Mouse (Mus musculus) frontal cortex, adult 2 months (tissue): ENCODE results near the gene Fxyd4. TPM values are rescaled to one million over a fixed set of nuclear protein-coding genes. Genes with fewer than 3 reads are reported as not detected.

Experiments used
- DNase-seq, 2 experiments: peaks; one replicate each; pipeline ENCODE4 v3.0.0; 2022; ENCODE audit warnings: low spot score in 1 of 2; ENCODE audit errors: extremely low spot score in 1 of 2
- polyA plus RNA-seq: library from polyadenylated mRNA; depleted of rRNA; stranded (reverse); fragments of >200 nt; gene quantifications from 2 replicates; pipeline ENCODE4 v1.2.3, GENCODE M21; 2012; rRNA removed

Fxyd4 gene
- polyA plus RNA-seq, 1 experiment, result 0.08 TPM

DNA sequence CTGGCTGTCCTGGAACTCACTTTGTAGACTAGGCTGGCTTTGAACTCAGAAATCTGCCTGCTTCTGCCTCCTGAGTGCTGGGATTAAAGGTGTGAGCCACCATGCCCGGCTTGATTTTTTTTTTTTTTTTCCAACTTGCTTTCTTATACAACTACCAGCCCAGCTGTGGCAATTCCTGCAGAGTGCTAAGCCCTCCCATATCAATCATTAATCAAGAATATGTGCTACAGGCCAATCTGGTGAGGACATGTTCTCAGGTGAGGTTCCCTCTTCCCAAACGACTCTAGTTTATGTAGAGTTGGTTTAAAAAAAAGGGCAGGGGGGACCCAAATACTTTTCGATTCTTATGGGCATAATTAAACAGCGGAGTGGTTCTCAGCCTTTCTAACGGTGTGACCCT lies 39.7 kb downstream of the Fxyd4 start:
- no peak for DNase-seq

DNA sequence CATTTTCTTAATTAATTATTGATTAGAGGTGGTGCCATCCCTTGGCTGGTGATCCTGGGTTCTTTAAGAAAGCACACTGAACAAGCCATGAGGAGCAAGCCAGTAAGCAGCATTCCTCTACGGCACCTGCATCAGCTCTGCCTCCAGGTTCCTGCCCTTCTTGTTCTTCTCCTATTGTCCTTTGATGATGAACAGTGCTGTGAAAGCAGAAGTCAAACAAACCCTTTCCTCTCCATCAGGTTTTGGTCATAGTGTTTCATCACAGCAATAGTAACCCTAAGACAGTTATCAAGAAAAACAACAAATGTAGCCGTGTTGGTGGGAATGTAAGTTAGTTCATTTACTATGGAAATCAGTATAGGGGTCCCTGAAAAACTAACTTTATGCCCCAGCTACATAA lies 44.1 kb downstream of the Fxyd4 start:
- no peak for DNase-seq

DNA sequence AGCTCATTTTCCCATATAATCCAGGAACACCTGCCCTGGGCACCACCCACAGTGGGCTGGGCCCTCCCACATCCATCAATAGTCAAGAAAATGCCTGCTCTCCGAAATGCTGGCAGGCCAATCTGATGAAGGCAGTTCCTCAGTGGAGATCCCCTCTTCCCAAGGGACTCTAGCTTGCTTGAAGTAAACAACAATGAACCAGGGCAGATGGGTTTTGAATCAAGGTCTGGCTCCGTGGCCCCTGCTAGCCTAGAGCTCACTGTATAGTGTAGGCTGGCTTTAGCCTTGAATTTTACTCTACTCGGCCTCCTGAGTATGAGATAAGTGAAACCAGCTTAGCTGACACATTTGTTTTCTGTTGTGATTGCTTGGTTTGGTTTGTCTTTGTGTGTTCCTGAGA lies 45.1 kb downstream of the Fxyd4 start:
- DNase-seq, result no peak

DNA sequence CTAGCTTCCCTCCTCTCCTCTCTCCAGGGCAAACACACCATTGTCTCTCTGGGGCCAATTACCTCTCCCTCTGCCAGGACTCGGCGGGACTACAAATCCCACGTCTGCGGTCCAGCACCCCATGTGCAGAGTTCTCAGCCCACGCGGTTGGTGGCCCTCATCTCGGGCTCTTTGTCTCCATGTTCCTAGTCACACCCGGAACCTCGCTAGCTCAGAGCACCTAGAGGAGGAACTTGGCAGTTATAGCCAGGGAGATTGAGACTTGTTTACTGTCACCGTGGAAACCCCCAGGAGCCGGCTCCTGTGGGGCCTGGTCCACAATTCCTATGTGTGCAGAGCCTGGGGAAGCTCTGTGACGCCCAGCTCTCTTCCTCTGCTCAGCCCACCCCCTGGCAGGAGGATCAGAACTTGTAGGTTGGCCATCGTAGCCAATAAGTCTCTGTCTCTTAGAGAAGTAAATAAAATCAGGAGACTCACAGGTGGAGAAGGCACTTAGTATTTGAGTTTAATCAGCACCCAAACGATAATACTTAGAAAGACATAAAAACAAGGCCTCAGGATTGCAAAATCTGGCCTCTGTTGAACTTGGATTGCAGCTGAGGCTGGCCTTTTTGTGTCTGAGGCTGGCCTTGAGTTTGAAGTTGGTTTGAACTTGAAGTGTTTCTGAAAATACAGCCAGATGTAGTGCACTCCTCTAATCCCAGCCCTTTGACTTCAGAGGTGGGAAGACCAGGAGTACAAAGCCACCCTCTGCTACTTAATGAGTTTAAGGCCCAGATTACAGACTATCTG lies 45.9 kb downstream of the Fxyd4 start:
- DNase-seq, result no peak

DNA sequence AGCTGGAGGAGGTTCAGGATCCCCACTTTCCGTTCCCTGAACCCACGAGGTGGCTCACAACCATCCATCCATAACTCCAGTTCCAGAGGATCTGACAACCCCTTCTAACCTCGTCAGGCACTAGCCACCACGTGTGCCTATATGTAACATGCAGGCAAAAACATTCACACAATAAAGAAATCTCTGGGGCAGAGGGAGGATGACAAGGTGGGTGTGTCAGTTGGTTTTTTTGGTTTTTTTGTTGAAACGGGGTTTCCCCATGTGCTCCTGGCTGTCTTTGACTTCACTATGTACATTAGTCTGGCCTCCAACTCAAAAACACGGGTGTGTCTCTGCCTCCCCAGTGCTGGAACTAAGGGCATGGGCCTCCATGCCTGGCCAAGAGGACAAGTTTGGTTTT lies 47.2 kb downstream of the Fxyd4 start:
- no peak for DNase-seq

DNA sequence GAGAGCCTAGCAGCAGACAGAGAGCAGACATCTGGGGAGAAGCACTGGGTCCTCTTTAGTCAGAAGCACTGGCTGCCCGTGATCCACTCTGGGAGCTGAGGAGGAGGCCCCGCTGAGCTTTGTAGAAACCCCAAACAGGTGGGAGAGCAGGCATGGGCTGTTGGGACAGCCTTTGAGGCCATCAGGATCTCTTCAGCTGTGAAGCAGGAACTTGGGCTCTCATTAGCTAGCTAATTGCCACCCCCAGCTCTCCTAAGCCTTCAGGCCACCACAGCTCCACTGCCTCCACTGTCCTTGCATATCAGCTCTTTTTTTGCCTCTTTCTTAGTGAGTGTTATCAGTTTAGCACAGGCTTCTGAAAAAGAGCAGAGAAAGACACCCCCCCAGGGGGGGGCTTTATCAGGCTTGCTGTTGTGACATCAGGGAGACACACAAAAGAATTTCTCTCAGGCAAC lies 48.8 kb downstream of the Fxyd4 start:
- DNase-seq, result no peak

DNA sequence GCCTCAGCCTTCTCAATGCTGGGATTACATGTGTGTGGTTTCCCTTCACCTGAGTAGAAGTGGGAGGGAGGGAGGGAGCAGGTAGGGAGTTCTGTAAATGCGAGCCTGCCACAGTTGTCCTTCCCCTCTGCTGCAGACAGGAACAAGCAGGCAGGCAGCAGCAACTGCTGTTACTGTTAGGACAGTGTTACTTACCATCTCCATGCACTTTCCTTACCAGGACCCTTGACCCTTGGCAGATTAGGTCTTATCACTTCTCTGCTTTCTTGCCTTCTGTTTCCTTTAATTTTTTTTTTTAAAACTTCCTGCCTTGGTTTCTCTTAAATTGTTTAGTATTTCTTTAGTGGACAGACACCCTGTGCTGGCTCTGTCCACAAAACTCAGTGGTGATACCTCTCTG lies 49.5 kb downstream of the Fxyd4 start:
- no peak for DNase-seq

DNA sequence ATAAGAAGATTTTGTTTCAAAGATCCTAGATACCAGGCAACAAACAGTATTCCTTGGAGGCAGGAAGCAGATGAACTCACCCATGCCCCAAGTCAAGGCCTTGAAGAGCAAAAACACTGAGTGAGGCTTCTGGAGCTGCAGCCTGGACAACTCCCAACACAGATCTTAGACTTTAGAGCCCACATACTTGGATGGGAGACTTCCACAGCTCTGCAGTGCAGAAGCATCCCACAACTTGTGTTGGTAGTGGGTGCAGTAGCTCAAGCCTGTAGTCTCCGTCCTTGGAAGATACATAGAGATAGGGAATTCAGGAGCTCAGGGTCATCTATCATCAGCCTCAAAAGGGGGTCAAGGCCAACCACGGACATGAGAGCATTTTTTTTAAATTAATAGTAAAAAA lies 51.5 kb downstream of the Fxyd4 start:
- no peak for DNase-seq

Other genes starting within 250 kb of the Fxyd4 start
- 62.5 and 63.4 TPM in 2 replicates for gene Zfp637, start 96.5 kb downstream of the Fxyd4 start, polyA plus RNA-seq
- gene Zfp239, start 75.6 kb downstream of the Fxyd4 start, polyA plus RNA-seq, result 24.3 and 26.8 TPM in 2 replicates
- 121 and 126 TPM in 2 replicates for gene Hnrnpf, start 37.4 kb downstream of the Fxyd4 start, polyA plus RNA-seq
- gene Rasgef1a, start 73.7 kb upstream of the Fxyd4 start, polyA plus RNA-seq, result 154 and 164 TPM in 2 replicates
- 8.9 and 9.9 TPM in 2 replicates for gene Csgalnact2, start 201.4 kb upstream of the Fxyd4 start, polyA plus RNA-seq